Mouse (Mus musculus) spleen, adult 2 months (tissue): ENCODE measurements around the gene Rap1gap.

Experiments
- CTCF ChIP-seq: fragments of 200-500 bp; IDR thresholded peaks from 2 replicates; pipeline ENCODE4 v1.5.1; 2011; ENCODE audit warnings: mild to moderate bottlenecking, inconsistent platforms; ENCODE audit not compliant: insufficient read depth, insufficient read length, insufficient replicate concordance; ENCODE audit errors: extremely low read depth
- POLR2A ChIP-seq: fragments of 200-500 bp; IDR thresholded peaks from 2 replicates; pipeline ENCODE4 v1.6.1; 2011; ENCODE audit warnings: low read depth, low read length, inconsistent platforms

DNA sequence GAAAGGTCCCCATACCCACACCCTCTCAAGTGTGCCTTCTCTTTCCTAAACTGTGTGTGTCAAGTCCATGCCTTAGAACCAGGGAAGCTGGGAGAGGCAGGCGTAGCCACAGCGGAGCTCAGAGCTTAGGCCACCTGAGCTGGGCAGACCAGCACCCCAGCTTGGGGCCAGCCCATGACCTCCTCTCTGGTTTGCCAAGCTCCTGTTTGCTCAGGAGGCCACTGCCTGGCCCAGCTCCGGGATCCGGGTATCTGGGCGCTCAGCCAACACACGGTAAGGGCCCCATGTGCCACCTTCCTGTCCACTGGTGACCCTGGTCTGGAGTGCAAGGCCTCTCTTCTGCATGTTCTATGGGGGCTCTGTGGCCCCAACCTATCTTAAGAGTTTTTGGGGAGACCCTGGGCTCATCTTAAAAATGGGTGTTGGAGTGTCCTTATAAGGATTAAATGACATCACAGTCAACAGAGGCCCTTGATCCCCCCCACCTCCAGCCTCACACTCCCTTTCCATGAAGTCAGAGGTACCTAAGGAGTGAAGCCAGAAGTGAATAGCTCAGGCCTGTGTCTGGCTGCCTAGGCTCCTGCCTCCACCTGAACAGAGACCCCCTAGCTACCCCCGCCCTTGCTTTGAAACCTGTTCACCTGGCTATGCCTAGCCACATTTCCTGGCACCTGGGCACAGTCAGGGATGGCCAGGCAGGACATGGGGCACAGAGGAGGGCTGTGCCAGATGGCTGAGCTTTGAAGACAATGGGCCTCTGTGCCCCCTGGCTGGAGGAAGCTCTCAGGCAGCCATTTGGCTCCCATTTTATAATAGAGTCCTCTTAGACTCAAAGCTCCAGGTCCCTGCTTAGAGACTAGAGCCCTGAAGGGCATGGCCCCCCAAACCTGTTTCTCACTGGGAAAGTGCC, 33.8 kb downstream of the Rap1gap start:
- TF ChIP-seq CTCF (no peak), POLR2A (no peak)
